Mouse (Mus musculus) spleen, adult 2 months (tissue): ENCODE measurements around the gene Edn3.

Experiments used
- CTCF ChIP-seq: fragments of 200-500 bp; IDR thresholded peaks from 2 replicates; pipeline ENCODE4 v1.5.1; 2011; ENCODE audit warnings: mild to moderate bottlenecking, inconsistent platforms; ENCODE audit not compliant: insufficient read depth, insufficient read length, insufficient replicate concordance; ENCODE audit errors: extremely low read depth
- POLR2A ChIP-seq: fragments of 200-500 bp; IDR thresholded peaks from 2 replicates; pipeline ENCODE4 v1.6.1; 2011; ENCODE audit warnings: low read depth, low read length, inconsistent platforms

DNA sequence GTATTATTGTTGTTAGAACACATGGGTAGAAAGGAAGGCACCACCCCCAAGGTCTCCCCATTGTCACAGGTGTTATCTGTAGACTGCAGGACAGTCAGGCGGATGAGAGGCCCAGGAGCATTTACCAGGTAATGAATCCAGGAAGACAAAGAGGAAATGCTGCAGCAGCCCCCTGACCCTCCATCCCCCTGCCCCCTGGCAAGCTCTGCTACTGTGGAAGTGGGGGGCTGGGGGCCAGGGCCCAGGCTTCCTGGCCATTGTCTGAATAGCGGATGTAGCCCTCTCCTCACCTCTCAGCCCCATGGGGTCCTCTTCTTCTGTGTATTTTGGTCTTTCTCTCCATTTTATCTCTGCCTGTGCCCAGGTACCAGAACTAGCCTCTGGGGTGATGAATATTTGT lies 55.7 kb downstream of the Edn3 start:
- no peak for TF ChIP-seq CTCF
- no peak for TF ChIP-seq POLR2A
